Mouse (Mus musculus) v-Abl transformed pro-B cells (cell line): ENCODE data around the gene Dolk.

ENCODE experiments used
- in situ Hi-C, 2 experiments: fragments of 400-800 bp; cut with MboI; formaldehyde crosslinking; loops; one replicate each; pipeline ENCODE4 v1.15.1; 2025; ENCODE audit not compliant: unreplicated experiment in 2 of 2

The Dolk gene

DNA sequence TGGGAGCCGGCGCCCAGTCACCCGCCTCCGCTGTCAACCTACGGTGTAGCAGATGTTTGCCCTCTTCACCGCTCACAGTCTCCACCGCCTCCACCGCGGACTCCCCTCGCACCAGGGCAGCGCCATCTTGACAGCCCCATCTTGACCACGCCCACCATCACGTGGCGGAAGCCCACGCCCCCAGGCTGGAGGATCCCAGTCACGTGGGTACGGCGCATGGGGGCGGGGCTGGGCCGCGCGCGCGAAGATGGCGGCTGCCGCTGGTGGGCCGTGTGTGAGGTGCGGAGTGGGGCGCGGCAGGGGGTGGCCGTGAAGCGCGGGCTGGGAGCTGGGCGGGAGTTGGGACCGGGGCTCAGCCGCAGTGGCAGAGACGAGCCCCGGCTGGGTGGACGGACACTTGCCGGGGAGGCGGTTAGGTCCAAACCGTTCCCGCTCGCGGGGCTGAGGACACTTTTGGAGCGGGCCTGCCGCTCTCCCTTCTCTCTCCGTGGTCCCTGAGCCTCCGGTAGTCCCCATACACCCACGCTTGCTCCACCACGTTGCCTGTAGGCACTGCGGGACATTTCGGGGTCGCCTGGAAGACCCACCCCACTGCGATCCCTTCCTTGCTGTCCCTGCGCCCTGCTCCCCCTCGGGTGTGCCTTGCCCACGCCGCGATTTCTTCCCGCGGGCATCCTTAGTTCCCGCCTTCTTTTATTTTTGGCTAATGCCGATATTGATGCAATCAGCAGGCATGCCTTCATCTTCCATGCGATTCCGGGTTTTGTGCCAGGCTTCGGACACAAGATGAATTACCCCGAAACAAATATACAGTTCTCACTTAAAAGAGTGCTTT, at the start of gene Dolk, which contains the start of gene Nup188:
Gene Dolk, minus strand, starts transcription at position 143 of the 835 bp plus-strand sequence.
Gene Nup188, plus strand, starts transcription at position 206 of the 835 bp plus-strand sequence.
- in situ Hi-C loops, result no loop called here

DNA sequence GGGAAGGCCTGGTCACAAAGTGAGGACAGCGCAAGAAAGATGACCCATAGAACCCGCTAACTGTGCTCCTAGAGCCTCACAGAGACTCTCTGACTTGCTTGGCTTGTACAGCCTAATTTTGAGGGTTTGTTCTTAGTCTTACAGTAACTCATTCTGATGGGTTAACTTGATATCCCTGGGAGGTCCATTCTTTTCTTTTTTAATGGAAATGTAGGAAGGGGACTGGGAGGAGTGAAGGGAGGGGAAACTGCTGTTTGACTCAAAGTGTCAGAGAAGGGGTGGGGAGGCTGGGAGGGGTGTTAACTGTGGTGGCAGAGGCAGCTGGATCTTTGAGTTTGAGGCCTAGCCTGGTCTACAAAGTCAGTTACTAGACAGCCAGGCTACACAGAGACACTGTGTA, 49.2 kb upstream of the Dolk start:
- in situ Hi-C loops, result no loop called here

DNA sequence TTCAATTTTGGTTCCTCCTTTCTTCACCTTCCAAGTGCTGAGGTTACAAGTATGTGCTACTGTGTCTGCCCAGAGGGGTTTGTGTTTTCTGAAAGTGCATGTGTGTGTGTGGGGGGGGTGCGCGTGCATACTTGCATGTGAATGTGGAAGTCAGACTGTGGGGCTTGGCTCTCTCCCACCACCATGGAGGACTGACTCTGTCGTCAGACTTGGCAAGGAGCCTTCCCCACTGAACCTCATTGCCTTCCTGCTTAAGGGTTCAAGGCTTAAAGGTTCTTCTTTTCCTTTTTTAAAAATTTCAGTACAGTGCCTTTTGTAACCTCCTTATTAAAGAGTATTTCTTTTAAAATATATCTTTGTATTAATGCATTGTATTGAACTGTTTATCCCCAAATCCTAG, 42.7 kb upstream of the Dolk start:
- in situ Hi-C loops, result no loop called here

GRCm38 (mm10) chr2:30327276-30327675, 41.1 kb upstream of the Dolk start:
- in situ Hi-C loops, result no loop called here

DNA sequence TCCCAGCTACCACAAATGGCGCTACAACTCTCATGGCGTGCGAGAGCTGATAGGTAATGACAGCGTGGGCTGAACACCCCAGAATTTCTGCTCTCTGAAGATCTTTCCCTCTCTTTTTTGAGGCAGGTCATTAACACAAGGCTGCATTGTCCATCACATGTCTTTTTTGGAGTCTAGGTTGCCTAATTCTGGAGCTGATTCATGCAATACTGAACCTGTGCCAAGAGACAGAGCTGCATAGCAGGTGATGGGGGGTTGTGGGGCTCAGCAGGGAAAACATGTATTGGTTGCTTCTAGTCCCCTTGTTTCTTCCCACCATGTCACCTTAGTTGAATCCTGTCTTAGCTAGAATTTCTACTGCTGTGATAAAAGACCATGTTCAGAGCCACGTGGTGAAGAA, 39.2 kb upstream of the Dolk start:
- in situ Hi-C loops, result no loop called here

DNA sequence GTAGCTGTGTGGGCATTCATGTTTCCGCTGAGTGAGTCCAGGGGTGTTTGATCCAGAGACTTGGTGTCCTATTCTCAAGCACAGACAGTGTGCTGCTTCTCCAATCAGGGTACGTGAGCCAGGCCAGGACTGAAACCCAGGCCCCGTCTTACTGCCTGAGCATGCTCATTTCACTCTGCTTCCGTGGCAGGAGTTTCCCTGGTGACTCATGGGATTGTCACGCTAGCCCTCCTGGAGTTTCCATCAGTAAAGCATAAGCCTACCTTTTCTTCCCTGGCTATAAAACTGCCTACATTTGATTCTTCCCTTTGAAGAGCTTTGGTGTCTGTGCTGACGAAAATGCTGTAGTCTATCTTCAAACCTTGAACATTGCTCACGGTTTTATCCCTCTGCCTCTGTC, 37.0 kb upstream of the Dolk start:
- in situ Hi-C loops, result loop anchor here in 1 of 2 experiments (25.0 kb wide), 1 partner anchor 1161 kb away; no protein-coding TSS in a partner anchor

DNA sequence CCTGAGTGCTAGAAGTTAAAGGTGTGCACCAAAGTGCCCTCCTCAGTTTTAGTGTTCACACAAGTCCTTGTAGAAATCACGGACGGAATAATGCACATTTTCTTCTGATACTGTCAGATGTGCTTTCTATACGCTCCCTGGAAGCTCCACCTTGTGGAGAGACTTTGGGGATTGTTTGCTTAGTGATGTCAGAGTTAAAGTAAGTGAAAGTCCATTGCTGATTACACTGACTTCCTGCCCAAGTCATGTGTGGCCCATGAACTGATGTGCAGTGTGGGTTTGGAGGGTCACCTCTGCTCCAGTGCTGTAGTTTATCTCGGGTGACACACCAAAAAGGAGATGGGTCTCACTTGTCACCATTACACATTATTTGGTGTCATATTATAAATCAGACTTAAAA, 33.1 kb upstream of the Dolk start:
- in situ Hi-C loops, result loop anchor here in 1 of 2 experiments (25.0 kb wide), 1 partner anchor 1157 kb away; no protein-coding TSS in a partner anchor

GRCm38 (mm10) chr2:30316955-30317354, 30.8 kb upstream of the Dolk start:
- in situ Hi-C loops, result loop anchor here in 1 of 2 experiments (25.0 kb wide), 1 partner anchor 1155 kb away; no protein-coding TSS in a partner anchor

GRCm38 (mm10) chr2:30316136-30316535, 30.0 kb upstream of the Dolk start:
- in situ Hi-C loops, result loop anchor here in 1 of 2 experiments (25.0 kb wide), 1 partner anchor 1154 kb away; no protein-coding TSS in a partner anchor

DNA sequence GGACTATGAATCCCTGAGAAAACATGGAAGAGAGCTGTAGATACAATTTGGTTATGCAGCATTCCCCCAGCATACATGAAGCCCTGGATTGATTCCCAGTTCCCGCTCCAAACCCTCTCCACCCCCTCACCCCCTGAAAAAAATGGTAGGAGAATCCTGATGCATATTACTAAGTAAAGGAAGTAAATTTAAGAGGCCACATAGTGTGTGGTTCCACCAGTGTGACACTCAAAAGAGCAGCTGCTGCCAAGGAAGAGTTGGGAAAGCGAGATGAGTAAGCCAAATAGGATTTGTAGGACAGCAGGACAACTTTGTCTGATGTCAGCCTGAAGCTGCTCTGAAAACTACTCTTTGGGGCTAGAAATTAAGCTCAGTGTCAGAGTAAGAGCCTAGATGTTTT, 25.3 kb upstream of the Dolk start:
- in situ Hi-C loops, result loop anchor here in 1 of 2 experiments (25.0 kb wide), 1 partner anchor 1149 kb away; no protein-coding TSS in a partner anchor

- in situ Hi-C loops, result loop anchor here in 1 of 2 experiments (25.0 kb wide), 1 partner anchor 1147 kb away; no protein-coding TSS in a partner anchor
Observed at GRCm38 (mm10) chr2:30309351-30309750, 23.2 kb upstream of the Dolk start.

DNA sequence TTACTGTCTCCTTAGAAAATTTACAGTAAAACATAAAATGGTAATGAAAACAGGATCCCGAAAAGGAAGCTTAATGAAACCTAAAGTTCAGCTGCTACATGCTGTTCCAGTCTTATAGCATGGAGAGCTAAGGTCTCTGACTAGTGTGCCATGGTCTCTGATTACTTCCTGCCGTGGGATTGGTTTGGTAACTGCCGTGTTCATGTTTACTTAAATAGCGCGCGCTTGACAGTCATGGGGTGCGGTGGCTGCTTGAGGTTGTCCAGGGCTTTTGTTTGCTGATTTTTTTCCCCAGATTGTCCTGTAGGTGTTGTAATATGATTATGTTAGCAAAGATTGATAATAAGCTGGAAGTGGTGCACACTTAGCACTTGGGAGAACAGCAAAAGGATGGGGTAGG, 20.0 kb upstream of the Dolk start:
- in situ Hi-C loops, result loop anchor here in 1 of 2 experiments (25.0 kb wide), 1 partner anchor 1144 kb away; no protein-coding TSS in a partner anchor

DNA sequence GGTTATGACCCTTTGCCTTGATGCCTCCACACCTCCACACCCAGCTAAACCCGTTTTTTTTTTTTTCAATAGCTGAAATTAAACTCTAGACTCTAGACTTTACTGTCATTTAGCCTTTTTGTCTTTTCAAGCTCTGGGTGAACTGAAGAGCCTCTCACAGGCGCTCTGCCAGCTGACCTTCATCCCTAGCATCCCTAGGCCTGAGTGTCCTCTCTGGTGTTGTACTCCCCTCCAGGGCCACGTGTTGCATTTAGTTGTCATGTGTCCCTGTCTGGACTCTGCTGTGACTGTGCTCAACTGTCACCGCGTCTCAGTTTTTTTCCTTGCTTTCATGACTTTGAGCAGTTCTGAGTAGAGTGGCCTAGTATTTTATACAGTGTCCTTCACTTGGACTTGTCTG, 13.8 kb upstream of the Dolk start:
- in situ Hi-C loops, result loop anchor here in 1 of 2 experiments (25.0 kb wide), 1 partner anchor 1138 kb away; no protein-coding TSS in a partner anchor

GRCm38 (mm10) chr2:30299525-30299924, 13.4 kb upstream of the Dolk start:
- in situ Hi-C loops, result no loop called here

DNA sequence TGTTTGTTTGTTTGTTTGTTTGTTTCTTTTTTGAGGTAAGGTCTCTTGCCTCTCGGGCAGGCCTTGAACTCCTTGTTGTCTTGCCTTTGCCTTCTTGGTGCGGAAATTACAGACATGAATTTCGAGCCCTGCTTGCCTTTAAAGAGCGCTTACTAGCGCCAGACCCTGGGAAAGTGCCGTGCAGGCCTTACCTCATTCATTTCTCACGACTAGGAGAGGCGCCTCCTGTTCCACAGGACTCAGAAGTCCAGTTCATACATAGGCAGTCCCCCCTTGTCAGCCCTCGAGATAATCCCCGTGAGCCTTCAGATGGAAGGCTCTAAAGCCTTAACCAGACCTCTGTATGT, 866 bp upstream of the Dolk start:
- in situ Hi-C loops, result no loop called here

- in situ Hi-C loops, result no loop called here
Observed at GRCm38 (mm10) chr2:30285416-30286181, 535 bp downstream of the Dolk start.

DNA sequence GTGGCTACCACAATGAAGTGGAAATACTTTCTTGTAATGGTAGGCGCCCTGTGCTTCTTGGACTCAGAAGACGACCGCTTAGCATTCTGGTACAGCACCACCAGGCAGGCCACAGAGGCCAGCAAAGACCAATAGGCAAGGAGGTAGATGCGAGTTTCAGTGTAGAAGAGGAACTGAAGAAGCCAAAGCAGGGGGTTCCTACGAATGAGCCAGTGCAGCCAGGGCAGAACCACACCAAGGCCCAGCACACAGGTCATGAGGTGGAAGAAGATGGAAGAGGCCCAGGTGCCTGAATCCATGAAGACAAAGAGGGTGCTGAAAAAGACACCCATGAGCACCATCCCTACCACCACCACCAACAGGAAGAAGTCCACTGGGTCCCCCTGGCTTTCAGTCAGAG, 1.1 kb downstream of the Dolk start:
- in situ Hi-C loops, result no loop called here

GRCm38 (mm10) chr2:30283193-30283592, 2.9 kb downstream of the Dolk start:
- in situ Hi-C loops, result no loop called here

GRCm38 (mm10) chr2:30281651-30282050, 4.5 kb downstream of the Dolk start:
- in situ Hi-C loops, result no loop called here

GRCm38 (mm10) chr2:30280743-30281142, 5.4 kb downstream of the Dolk start, which contains the start of gene Gm28038:
Gm28038 (plus strand) TSS chr2:30281043.
- in situ Hi-C loops, result no loop called here

DNA sequence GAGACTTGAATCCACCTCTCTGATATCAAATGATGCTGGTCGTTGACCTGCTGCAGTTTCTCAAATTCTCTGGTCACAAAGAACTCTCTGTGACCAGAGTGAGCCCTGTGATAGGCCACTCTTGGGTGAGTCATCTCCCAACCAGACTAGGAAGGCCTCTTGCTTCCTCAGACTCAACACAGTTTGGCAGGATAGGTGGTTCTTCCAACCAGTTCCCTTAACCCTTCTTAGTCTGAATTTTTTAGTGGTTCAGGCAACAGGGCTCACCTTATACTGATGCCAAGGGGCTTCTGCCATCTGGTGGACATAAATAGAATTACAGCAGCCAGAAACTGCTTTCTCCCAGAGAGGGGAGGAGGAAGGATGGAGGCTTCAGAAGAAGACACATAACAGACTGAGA, 16.0 kb downstream of the Dolk start:
- in situ Hi-C loops, result loop anchor here in 1 of 2 experiments (10.0 kb wide), 1 partner anchor 165 kb away; no protein-coding TSS in a partner anchor
